Mouse (Mus musculus) telencephalon, adult 2 months (tissue): ENCODE results near the gene Spata13.

Experiments used
- DNase-seq: peaks from one replicate; pipeline ENCODE4 v3.0.0-alpha.2; 2011; ENCODE audit warnings: low read depth, low spot score

The Spata13 gene

GRCm38 (mm10) chr14:60782121-60782656, 148.4 kb downstream of the Spata13 start:
- no peak for DNase-seq

GRCm38 (mm10) chr14:60783196-60783595, 149.4 kb downstream of the Spata13 start:
- DNase-seq, result no peak

DNA sequence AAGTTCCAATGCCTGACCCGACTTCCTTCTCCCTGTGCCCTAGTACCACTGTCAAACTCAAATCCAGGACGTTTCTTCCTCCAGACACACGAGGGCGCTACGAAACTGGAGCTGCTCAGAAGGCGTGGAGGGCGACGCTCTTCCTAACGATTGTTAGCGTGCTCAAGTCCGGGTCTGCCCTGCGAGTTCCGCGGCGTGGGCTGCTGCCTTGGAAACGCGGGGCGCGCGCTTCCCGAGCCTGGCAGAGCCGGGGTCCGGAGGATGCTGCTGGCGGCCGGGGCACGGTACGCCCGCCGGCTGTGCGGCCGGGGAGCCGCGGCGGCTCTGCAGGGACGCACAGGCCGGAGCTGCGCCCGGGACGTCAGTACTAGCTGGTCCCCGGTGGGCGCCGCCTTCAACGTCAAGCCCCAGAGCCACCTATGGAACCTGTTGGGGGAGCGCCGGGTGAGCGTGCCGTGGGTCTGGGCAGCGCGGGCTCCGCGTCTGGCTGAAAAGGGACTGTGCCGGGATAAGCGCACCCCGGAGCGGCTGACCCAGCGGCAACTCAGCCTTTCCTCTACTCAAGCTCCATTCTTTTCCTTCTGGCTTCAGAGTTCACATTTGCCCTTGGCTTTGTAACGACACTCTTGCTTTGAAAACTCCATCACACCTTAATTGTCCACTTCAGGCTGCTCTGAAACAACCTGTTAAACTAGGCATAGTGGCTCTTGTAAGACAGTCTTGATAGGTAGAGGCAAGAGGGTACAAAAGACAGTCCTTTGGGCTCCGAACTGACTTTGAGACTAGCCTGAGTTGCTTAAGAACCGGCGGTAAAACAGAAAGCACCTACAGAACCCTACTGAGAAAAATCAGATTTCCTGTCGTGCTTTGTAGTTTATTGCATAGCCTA, 150.9 kb downstream of the Spata13 start, which contains the start of gene Mipep:
Gene Mipep, plus strand, starts transcription at position 147 of the 889 bp plus-strand sequence.
- DNase-seq, result peak; percentile 88

GRCm38 (mm10) chr14:60790103-60790502, 156.3 kb downstream of the Spata13 start:
- DNase-seq, result no peak

GRCm38 (mm10) chr14:60796600-60797322, 163.0 kb downstream of the Spata13 start:
- DNase-seq, result peak; percentile 29

GRCm38 (mm10) chr14:60797596-60797995, 163.8 kb downstream of the Spata13 start:
- DNase-seq, result no peak

DNA sequence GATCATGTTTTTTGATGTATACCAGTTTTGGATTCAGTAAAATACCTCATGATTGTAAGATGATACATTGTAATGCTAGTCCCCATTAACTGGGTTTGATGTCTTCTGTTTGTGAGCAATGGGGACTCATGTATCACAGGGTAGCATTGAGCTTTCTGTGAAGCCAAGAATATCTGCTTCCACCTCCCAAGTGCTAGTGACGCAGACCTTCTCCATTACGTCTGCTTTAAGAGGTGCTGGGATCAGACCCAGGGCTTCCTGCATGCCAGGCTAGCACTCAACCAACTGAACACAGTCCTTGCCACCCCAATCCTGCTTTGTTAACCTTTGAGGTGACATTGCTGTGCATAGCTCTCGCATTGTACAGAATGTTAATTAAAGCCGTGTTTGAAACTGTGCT, 164.9 kb downstream of the Spata13 start:
- no peak for DNase-seq

DNA sequence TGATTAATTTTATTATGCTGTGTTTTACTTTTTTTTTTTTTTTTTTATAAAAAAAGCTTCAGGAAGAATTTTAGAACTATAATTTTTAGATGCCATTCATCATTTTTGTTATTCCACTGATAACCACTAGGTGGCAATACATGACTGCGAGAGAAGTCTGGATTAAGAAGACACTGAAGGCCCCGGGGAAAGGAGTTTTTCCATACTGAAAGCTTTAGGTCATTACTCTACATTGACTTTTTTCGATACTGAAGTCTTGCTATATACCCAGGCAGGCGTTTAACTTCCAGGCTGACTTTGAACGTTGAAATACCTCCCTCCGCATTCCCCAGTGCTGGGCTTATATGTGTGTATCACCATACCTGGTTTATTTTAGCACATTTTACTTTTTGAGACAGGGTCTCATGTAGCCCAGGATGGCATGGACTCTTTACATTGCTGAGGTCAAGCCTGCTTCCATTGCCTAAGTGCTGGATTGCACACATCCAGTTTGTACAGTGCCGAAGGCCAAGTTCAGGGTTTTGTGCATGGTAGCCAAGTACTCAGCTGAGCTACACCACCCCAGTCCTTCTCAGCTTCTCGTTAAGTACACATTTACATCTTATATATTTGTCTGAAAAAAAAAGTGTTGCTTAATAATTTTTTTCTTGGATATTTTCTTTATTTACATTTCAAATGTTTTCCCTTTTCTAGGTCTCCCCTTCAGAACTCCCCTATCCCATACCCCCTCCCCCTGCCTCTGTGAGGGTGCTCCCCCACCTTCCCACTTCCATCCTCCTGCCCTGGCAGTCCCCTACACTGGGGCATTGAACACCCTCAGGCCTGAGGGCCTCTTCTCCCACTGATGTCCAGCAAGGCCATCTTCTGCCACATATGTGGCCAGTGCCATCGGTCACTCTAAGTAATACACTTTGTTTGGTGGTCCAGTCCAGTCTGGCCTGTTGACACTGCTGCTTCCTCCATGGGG, 166.2 kb downstream of the Spata13 start:
- DNase-seq, result peak; percentile 27

- DNase-seq, result no peak
Observed at GRCm38 (mm10) chr14:60802026-60802425, 168.2 kb downstream of the Spata13 start.

DNA sequence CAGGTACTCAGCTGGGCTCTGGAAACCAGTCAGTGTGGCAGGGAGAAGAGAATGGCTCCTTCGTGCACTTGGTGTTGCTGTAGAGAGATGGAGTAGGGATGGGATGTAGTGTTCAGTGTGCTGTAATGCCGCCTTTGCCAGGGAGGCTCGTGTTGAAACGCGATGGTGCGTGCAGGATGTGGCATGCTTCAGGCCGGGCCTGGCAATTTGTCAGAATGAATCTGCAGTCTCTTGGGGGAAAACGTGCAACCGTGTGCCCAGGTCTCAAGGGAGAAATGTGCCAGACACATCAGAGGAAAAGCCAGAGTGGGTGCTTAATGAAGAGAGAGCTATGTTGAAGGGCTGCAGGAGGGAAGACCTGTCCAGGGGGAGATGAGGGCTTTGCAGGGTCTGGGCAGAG, 171.2 kb downstream of the Spata13 start:
- no peak for DNase-seq

GRCm38 (mm10) chr14:60805871-60806270, 172.1 kb downstream of the Spata13 start:
- DNase-seq, result no peak

GRCm38 (mm10) chr14:60806891-60807344, 173.1 kb downstream of the Spata13 start:
- DNase-seq, result no peak

GRCm38 (mm10) chr14:60809881-60810280, 176.1 kb downstream of the Spata13 start:
- DNase-seq, result no peak

DNA sequence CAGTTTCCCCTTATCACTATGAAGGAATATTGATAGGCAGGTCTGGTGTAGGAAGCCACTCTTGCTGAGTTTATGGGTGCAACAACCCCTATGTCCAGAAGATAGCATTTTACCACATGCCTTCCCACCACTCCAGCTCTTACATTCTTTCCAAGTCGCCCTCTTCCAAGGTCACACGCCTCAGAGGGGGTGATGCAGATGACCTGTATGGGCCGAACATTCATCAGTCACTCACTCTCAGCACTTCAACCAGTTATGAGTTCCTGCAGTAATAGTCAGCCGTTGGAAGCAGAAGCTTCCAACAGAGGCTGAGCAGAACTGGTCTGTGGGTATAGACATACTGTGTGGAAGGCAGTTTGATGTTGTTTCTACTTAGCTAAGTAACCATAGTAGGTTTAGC, 177.7 kb downstream of the Spata13 start:
- no peak for DNase-seq
